Mouse (Mus musculus): ENCODE data around the gene Il12rb2. TPM values are rescaled to one million over a fixed set of nuclear protein-coding genes. Genes with fewer than 3 reads are reported as not detected.
A peak's percentile ranks its signal among the peaks of the same experiment; 100 is the strongest.

Il12rb2 gene
- 0.09 and 0.18 TPM in 2 replicates for polyA plus RNA-seq (2015; fragmentation: Nextera tagmentation; extraction: Ambion mirVana)

DNA sequence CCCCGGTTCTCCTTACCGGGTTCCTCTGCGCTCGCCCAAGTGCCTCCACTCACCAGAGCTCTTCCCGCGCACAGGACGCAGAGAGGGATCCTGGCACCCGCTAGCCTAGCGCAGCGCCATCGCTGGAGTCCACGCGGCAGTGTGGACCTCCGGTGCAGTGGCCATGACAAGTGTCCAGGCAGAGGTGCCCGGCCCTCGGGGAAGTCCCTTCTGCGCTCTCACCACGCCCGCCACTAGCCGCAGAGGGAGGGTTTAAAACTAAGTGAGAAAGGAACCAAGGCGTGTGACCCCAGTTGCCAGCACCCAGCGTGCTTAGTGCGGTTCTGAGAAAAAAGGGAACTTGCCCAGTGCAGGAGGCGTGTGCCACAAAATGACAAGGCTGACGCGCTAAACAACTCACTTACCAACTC lies at the start of gene Il12rb2:
Gene Il12rb2, minus strand, starts transcription at position 207 of the 410 bp plus-strand sequence.
- Histone ChIP-seq H3K4me2 (peak within 1 kb of the TSS; percentile 45), H3K27me3 (replicated peaks) (peaks cover 8% of the 10 kb centered on the region), H3K4me1 (no peaks in the 10 kb centered on the region; the same call in 1 of the 2 replicates), H3K4me3 (replicated peaks) (peak within 1 kb of the TSS; percentile 25), H3K36me3 (no peaks in the 10 kb centered on the region), H3K9me3 (no peaks in the 10 kb centered on the region), H3K9ac (no peak within 1 kb of the TSS), H3K27ac (no peak within 1 kb of the TSS)
- 1% methylated on average over 26 of the region's 26 CpGs for WGBS
- no peak for ATAC-seq (ENCODE audit: insufficient read depth, low FRiP score, low read depth)

DNA sequence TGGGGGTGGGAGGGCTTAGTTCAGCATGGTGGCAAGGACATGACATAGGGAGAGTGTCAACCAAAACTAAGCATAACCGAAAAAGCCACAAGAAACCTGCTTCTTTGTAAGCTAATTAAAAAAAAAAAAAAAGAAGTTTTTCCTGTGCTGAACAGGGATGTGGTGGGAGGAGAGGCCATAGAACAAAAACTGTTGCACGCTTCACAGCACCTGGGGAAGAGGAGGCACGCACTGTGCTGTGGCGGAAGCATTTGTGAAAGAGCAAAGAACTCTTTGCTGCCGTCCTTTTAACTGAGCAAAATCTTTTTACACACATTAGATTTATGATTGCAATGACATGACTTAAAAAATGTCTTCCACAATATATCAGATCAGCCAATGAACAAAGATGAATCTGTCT lies 45.8 kb upstream of the Il12rb2 start:
- no peaks in the 10 kb centered on the region for H3K4me1 ChIP-seq
- H3K27me3 ChIP-seq (replicated peaks), result no peaks in the 10 kb centered on the region
- ATAC-seq (ENCODE audit: insufficient read depth, low FRiP score, low read depth), result no peak
- H3K4me3 ChIP-seq (replicated peaks), result no peak overlapping the region
- H3K4me2 ChIP-seq, result no peak overlapping the region
- no peak overlapping the region for H3K9ac ChIP-seq
- WGBS, result 84% methylated on average over 5 of the region's 5 CpGs
- H3K36me3 ChIP-seq, result no peaks in the 10 kb centered on the region
- no peaks in the 10 kb centered on the region for H3K9me3 ChIP-seq
- no peak overlapping the region for H3K27ac ChIP-seq

DNA sequence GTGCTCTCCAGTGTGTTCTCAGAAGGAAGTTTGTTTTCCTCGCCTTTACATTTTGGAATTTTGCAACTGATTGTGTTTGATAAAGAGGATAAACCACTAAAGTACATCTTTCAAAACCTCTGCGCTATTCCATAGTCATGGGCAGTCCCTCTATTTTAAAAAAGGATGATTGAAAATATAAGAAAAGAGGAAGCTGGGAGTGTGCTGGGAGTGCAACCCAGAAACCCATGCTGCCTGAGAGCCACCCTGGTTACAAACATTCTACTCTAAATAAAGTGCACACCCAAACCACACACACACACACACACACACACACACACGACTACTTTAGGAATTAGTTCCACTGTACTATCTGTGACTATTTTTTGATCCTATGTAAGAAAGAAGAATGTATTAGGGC lies 40.6 kb upstream of the Il12rb2 start:
- Histone ChIP-seq H3K4me2 (no peak overlapping the region), H3K36me3 (no peaks in the 10 kb centered on the region), H3K27ac (no peak overlapping the region), H3K27me3 (replicated peaks) (no peaks in the 10 kb centered on the region), H3K4me1 (no peaks in the 10 kb centered on the region), H3K9me3 (no peaks in the 10 kb centered on the region), H3K4me3 (replicated peaks) (no peak overlapping the region), H3K9ac (no peak overlapping the region)
- ATAC-seq (ENCODE audit: insufficient read depth, low FRiP score, low read depth), result no peak
- 76% methylated on average over 3 of the region's 3 CpGs for WGBS

DNA sequence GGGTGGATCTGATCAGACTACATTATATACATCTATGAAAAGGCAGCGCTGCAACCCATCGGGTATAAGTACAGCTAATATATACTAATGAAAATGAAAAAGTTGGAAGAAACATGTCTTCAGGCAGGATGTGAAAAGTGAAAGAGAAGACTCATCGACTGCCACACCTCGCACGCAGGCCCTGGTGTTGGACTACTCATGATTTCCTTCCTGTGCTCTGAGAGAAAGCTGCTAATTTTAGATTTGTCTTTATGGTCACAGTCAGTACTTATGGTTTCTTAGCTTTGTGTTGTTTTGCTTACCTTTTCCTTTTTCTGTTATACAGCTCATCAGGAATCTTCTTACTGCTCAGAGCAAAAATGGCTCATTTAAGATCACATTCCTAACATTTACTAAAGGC lies 39.3 kb upstream of the Il12rb2 start:
- no peak overlapping the region for H3K9ac ChIP-seq
- no peak overlapping the region for H3K4me2 ChIP-seq
- 86% methylated on average over 5 of the region's 5 CpGs for WGBS
- H3K27ac ChIP-seq, result no peak overlapping the region
- H3K36me3 ChIP-seq, result no peaks in the 10 kb centered on the region
- H3K9me3 ChIP-seq, result no peaks in the 10 kb centered on the region
- no peaks in the 10 kb centered on the region for H3K4me1 ChIP-seq
- no peaks in the 10 kb centered on the region for H3K27me3 ChIP-seq (replicated peaks)
- H3K4me3 ChIP-seq (replicated peaks), result no peak overlapping the region
- ATAC-seq (ENCODE audit: insufficient read depth, low FRiP score, low read depth), result no peak

DNA sequence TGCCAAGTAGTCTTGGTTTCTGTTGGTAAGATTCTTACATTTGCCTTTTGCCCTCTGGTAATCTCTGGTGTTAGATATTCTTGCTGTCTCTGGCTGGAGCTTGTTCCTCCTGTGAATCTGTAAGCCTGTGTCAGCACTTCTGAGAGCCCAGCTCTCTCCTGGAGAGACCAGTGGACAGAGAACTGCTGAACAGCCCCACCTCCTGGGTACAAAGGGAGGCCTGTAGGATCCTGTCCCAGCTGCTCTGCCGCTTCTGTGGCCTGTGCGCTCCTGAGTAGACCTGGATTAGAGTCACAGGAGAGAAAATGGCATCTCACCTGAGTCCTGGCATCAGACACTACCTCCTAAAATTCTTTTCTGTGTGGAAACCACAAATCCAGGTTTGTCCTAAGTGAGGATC lies 37.4 kb upstream of the Il12rb2 start:
- Histone ChIP-seq H3K27ac (no peak overlapping the region), H3K36me3 (no peaks in the 10 kb centered on the region), H3K4me3 (replicated peaks) (no peak overlapping the region), H3K9ac (no peak overlapping the region), H3K27me3 (replicated peaks) (no peaks in the 10 kb centered on the region), H3K4me2 (no peak overlapping the region), H3K4me1 (no peaks in the 10 kb centered on the region), H3K9me3 (no peaks in the 10 kb centered on the region)
- 79% methylated on average over 2 of the region's 2 CpGs for WGBS
- ATAC-seq (ENCODE audit: insufficient read depth, low FRiP score, low read depth), result no peak

DNA sequence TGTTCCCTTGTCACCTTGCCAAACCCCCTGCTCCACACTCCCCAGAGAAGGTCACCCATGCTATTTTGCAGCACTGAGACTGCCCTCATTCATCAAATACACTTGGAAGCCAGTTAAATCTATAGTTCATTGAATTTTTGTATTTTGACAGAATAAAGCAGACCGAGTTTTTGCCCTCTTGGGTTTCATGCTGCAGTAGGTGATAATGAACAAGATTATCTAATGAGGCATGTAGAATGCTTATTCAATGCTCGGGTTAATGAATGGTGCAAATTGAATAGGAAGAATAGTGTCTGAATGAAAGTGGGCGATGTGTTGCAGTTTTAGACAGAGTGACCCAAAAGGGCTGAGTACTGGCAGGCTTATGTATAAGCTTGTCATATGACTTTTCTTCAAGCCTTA lies 29.3 kb upstream of the Il12rb2 start:
- no peaks in the 10 kb centered on the region for H3K27me3 ChIP-seq (replicated peaks)
- no peak overlapping the region for H3K4me2 ChIP-seq
- no peak overlapping the region for H3K27ac ChIP-seq
- no peak for ATAC-seq (ENCODE audit: insufficient read depth, low FRiP score, low read depth)
- 80% methylated on average over 3 of the region's 3 CpGs for WGBS
- no peaks in the 10 kb centered on the region for H3K4me1 ChIP-seq
- no peak overlapping the region for H3K9ac ChIP-seq
- no peak overlapping the region for H3K4me3 ChIP-seq (replicated peaks)
- H3K36me3 ChIP-seq, result no peaks in the 10 kb centered on the region
- H3K9me3 ChIP-seq, result no peaks in the 10 kb centered on the region

DNA sequence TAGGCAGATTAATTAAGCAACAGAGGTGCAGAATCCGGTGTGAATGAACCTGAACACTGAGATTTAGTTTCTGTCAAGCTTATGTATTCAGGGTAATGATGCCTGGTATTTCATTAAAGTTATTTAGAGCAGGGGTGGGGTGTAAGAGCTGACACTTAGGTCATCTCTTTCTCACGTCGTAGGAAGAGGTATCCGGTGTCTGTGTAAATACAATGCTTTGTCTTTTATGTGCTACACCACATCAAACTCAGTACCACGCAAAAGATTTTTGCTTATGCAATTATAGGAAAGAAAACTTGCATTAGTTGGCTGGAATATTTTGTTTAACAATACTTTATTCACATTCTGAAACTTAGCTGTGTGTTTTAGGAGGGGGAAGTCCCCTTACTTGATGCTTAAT lies 23.6 kb upstream of the Il12rb2 start:
- no peak overlapping the region for H3K9ac ChIP-seq
- no peaks in the 10 kb centered on the region for H3K36me3 ChIP-seq
- no peak overlapping the region for H3K4me2 ChIP-seq
- no peak for ATAC-seq (ENCODE audit: insufficient read depth, low FRiP score, low read depth)
- no peaks in the 10 kb centered on the region for H3K27me3 ChIP-seq (replicated peaks)
- no peak overlapping the region for H3K4me3 ChIP-seq (replicated peaks)
- 73% methylated on average over 5 of the region's 5 CpGs for WGBS
- H3K27ac ChIP-seq, result no peak overlapping the region
- H3K9me3 ChIP-seq, result no peaks in the 10 kb centered on the region
- no peaks in the 10 kb centered on the region for H3K4me1 ChIP-seq

DNA sequence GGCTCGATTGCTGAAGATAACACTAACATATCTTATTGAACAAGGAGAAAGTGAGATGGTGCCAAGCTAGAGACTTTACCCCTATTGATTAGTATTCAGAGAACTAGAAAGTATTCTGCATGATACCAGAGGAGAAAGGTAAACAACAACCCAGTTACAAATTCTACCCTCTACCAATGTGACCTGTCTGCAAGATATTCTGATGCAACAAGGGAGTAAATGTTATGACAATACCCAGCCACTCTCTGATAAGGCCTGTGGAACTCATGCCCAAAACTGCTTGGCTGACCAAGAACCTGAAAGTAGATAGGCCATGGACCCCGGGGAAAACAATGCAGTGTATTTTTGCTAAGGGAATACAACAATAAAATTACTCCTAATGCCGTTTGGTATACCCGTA lies 10.2 kb downstream of the Il12rb2 start:
- Histone ChIP-seq H3K4me1 (no peaks in the 10 kb centered on the region), H3K27ac (no peak overlapping the region), H3K4me2 (no peak overlapping the region), H3K36me3 (no peaks in the 10 kb centered on the region), H3K9me3 (no peaks in the 10 kb centered on the region), H3K27me3 (replicated peaks) (no peaks in the 10 kb centered on the region), H3K9ac (no peak overlapping the region), H3K4me3 (replicated peaks) (no peak overlapping the region)
- ATAC-seq (ENCODE audit: insufficient read depth, low FRiP score, low read depth), result no peak
- 88% methylated on average over 4 of the region's 4 CpGs for WGBS

DNA sequence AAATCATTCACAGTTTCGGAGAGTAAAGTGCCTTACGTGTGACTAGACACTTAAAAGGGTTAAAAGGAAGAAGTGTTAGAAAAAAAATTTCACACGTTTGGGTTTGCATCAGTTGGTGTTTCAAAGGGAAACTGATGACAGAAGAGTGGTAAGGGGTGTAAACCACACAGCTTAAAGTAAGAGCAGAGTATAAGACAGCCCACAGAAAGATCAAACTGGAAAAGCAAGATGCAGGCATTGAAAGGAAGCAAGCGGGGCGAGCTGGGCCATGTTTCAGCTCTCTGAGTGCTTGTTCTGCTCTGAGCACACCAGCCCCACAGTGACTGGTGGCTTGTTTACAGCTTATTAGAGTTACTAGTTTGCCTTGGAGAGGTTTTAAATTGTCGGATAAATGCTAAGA lies 27.9 kb downstream of the Il12rb2 start:
- no peaks in the 10 kb centered on the region for H3K4me1 ChIP-seq
- no peak overlapping the region for H3K4me2 ChIP-seq
- no peaks in the 10 kb centered on the region for H3K9me3 ChIP-seq
- ATAC-seq (ENCODE audit: insufficient read depth, low FRiP score, low read depth), result no peak
- no peaks in the 10 kb centered on the region for H3K27me3 ChIP-seq (replicated peaks)
- 45% methylated on average over 6 of the region's 6 CpGs for WGBS
- H3K36me3 ChIP-seq, result no peaks in the 10 kb centered on the region
- no peak overlapping the region for H3K27ac ChIP-seq
- H3K4me3 ChIP-seq (replicated peaks), result no peak overlapping the region
- H3K9ac ChIP-seq, result no peak overlapping the region

DNA sequence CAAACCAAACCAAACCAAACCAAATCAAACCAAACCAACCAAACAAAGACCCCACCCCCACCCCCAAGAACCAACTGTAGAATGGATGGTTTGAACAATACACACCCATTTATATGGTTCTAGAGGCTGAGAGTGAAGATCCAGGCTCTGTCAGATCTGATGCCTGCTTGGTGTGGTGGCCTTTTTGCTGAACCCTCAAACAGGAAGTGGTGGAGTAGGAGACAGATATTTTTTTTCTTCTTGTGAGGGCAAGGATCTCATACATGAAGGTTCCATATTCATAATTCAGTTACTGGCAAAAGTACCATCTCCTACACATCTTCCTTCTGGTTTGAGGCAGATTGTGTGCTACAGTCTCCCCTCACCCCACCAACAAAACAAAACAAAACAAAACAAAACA lies 36.5 kb downstream of the Il12rb2 start:
- no peaks in the 10 kb centered on the region for H3K4me1 ChIP-seq
- H3K27me3 ChIP-seq (replicated peaks), result no peaks in the 10 kb centered on the region
- no peak for ATAC-seq (ENCODE audit: insufficient read depth, low FRiP score, low read depth)
- H3K36me3 ChIP-seq, result no peaks in the 10 kb centered on the region
- no peaks in the 10 kb centered on the region for H3K9me3 ChIP-seq
- no peak overlapping the region for H3K4me2 ChIP-seq
- no peak overlapping the region for H3K27ac ChIP-seq
- H3K4me3 ChIP-seq (replicated peaks), result no peak overlapping the region
- no peak overlapping the region for H3K9ac ChIP-seq

DNA sequence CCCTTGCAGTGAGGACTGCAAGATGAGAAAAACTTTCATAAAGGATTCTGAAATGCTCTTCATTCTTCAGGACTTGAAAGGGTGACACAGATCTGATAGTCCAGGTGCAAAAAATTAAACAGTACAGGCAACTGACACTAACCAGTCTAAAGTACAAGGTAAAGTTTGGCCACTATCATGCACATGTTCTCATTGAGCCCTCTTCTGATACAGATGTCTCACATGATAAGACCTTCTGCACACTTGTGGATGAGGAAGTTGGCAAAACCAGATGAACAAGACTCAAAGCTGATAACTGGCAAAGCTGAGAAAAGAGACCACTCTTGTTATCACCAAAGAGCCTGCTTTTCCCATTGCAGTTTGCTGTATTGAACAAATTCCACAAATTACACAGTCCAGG lies 38.0 kb downstream of the Il12rb2 start:
- no peak overlapping the region for H3K9ac ChIP-seq
- H3K9me3 ChIP-seq, result no peaks in the 10 kb centered on the region
- H3K4me3 ChIP-seq (replicated peaks), result no peak overlapping the region
- H3K27ac ChIP-seq, result no peak overlapping the region
- ATAC-seq (ENCODE audit: insufficient read depth, low FRiP score, low read depth), result no peak; the same call in 1 of the 2 replicates
- no peaks in the 10 kb centered on the region for H3K27me3 ChIP-seq (replicated peaks)
- H3K4me2 ChIP-seq, result no peak overlapping the region
- H3K36me3 ChIP-seq, result no peaks in the 10 kb centered on the region
- H3K4me1 ChIP-seq, result no peaks in the 10 kb centered on the region

DNA sequence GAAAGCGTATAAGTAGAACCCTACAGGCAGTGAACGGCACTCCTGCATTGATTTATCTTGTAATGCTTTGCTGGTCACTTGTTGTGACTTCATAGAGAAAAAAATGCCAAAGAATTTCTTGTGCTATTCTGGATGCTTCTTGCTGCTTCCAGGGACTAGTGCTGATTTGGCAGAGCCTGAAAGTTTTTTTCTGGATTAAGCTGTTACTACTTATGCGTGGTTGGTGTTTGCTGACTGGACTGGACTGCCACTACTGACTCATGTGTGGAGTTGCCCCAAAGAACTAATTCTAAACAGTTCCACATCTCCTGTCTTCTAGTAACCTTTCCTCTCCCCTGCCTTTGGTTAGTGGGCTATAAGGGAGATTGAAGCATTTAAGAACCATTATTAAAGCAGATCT lies 52.2 kb downstream of the Il12rb2 start:
- no peak overlapping the region for H3K27ac ChIP-seq
- no peak overlapping the region for H3K9ac ChIP-seq
- no peak for ATAC-seq (ENCODE audit: insufficient read depth, low FRiP score, low read depth)
- H3K4me2 ChIP-seq, result no peak overlapping the region
- no peaks in the 10 kb centered on the region for H3K9me3 ChIP-seq
- WGBS, result 69% methylated on average over 3 of the region's 3 CpGs
- H3K4me3 ChIP-seq (replicated peaks), result no peak overlapping the region
- no peaks in the 10 kb centered on the region for H3K4me1 ChIP-seq
- no peaks in the 10 kb centered on the region for H3K27me3 ChIP-seq (replicated peaks)
- H3K36me3 ChIP-seq, result no peaks in the 10 kb centered on the region

DNA sequence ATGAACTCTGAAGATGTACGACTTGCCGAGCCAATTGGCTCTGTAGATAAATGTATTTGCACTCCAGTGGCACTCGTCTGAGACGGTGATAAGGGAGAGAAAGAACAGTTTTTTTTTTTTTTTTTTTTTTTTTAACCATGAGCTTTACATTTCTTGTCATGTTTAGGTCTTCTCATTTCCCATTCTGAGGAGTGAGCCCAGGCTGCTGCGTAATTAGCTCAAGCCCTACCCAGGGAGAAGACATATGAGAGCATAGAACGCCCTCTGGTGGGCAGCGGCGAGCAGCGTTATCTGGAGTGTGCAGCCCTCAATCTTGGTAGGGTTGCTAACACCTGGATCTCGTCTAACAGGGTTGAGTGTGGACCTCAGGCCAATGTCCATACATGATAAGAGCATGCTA lies 57.5 kb downstream of the Il12rb2 start:
- H3K9me3 ChIP-seq, result no peaks in the 10 kb centered on the region
- no peaks in the 10 kb centered on the region for H3K27me3 ChIP-seq (replicated peaks)
- no peak overlapping the region for H3K4me3 ChIP-seq (replicated peaks)
- H3K4me2 ChIP-seq, result no peak overlapping the region
- H3K27ac ChIP-seq, result no peak overlapping the region
- ATAC-seq (ENCODE audit: insufficient read depth, low FRiP score, low read depth), result peak; percentile 77; the same call in 1 of the 2 replicates
- no peaks in the 10 kb centered on the region for H3K4me1 ChIP-seq
- H3K9ac ChIP-seq, result no peak overlapping the region
- 20% methylated on average over 10 of the region's 10 CpGs for WGBS
- H3K36me3 ChIP-seq, result no peaks in the 10 kb centered on the region

All from stomach, embryonic 15.5 days (tissue).